Mouse (Mus musculus) liver, embryonic 11.5 days (tissue): ENCODE data around the gene Pip5kl1. TPM values are rescaled to one million over a fixed set of nuclear protein-coding genes. Genes with fewer than 3 reads are reported as not detected.

ENCODE experiments used
- ATAC-seq: fragments of 200-750 bp; cut with Nextera tagmentation; replicated peaks from 2 replicates; pipeline ENCODE4 v1.8.0; 2017; ENCODE audit warnings: moderate number of reproducible peaks, mild to moderate bottlenecking, moderate TSS enrichment, moderate library complexity; ENCODE audit not compliant: low FRiP score
- DNase-seq: peaks from one replicate; pipeline ENCODE4 v3.0.0-alpha.2; 2017; ENCODE audit warnings: low spot score
- H3K27ac ChIP-seq: fragments of 300-500 bp; sonication (generic); 2 replicates; pipeline ENCODE4 v1.5.1; 2014; ENCODE audit warnings: mild to moderate bottlenecking, low read depth, low read length, control low read depth
- H3K27me3 ChIP-seq: fragments of 300-500 bp; sonication (generic); replicated peaks from 2 replicates; pipeline ENCODE4 v1.6.1; 2014; ENCODE audit warnings: low read length, mixed read lengths; ENCODE audit not compliant: control insufficient read depth, insufficient read depth
- H3K36me3 ChIP-seq: fragments of 300-500 bp; sonication (generic); 2 replicates; pipeline ENCODE4 v1.6.1; 2014; ENCODE audit warnings: mild to moderate bottlenecking, low read length, moderate library complexity, mixed read lengths; ENCODE audit not compliant: control insufficient read depth, insufficient read depth
- H3K4me1 ChIP-seq: fragments of 300-500 bp; sonication (generic); replicated peaks from 2 replicates; pipeline ENCODE4 v1.6.1; 2014; ENCODE audit warnings: low read length, mixed read lengths; ENCODE audit not compliant: control insufficient read depth, insufficient read depth
- H3K4me2 ChIP-seq: fragments of 300-500 bp; sonication (generic); 2 replicates; pipeline ENCODE4 v1.6.1; 2014; ENCODE audit warnings: mild to moderate bottlenecking, control low read depth, moderate library complexity
- H3K4me3 ChIP-seq: fragments of 300-500 bp; sonication (generic); 2 replicates; pipeline ENCODE4 v1.5.1; 2014; ENCODE audit warnings: low read depth, low read length, control low read depth
- H3K9ac ChIP-seq: fragments of 300-500 bp; sonication (generic); 2 replicates; pipeline ENCODE4 v1.6.1; 2014; ENCODE audit warnings: low read depth, low read length, control low read depth
- H3K9me3 ChIP-seq: fragments of 300-500 bp; sonication (generic); 2 replicates; pipeline ENCODE4 v1.6.1; 2016; ENCODE audit warnings: low read length, inconsistent platforms, mixed read lengths; ENCODE audit not compliant: control insufficient read depth
- WGBS: fragments of 180-500 bp; shearing (Covaris S2); extraction: QIAGEN DNeasy Blood & Tissue Kit; methylation state at CpG from one replicate; pipeline ENCODE4 v1.1.7; 2014; 5-methylcytosine and 5-hydroxymethylcytosine counted together
- polyA plus RNA-seq: library from polyadenylated mRNA; unstranded; fragments of >200 nt; fragmentation: Nextera tagmentation; extraction: Ambion mirVana; gene quantifications from 2 replicates; pipeline ENCODE4 v1.2.1, GENCODE M21; 2014

Pip5kl1 gene
- polyA plus RNA-seq, 1 experiment from 2014 or later: 0.48 TPM

GRCm38 (mm10) chr2:32621517-32621859 is 46.9 kb downstream of the Pip5kl1 start, which contains the start of gene Ak1:
TSS of gene Ak1 (plus strand) at chr2:32621758.
- 47% methylated on average over 7 of the region's 7 CpGs for WGBS
- H3K27ac ChIP-seq: peak within 1 kb of the TSS; percentile 64
- H3K4me3 ChIP-seq: no peak within 1 kb of the TSS
- peaks cover 46% of the 10 kb centered on the region for H3K4me1 ChIP-seq
- H3K27me3 ChIP-seq: no peaks in the 10 kb centered on the region
- H3K4me2 ChIP-seq: 0 out of 2 replicates have a peak within 1 kb of the TSS, but pooled peaks have one; percentile 23
- peaks cover 23% of the 10 kb centered on the region for H3K36me3 ChIP-seq
- 0 out of 2 replicates have a peak within 1 kb of the TSS, but pooled peaks have one; percentile 5 for H3K9ac ChIP-seq
- ATAC-seq (no peak), DNase-seq (no peak)
- H3K9me3 ChIP-seq: no peaks in the 10 kb centered on the region

GRCm38 (mm10) chr2:32624111-32624748 is 49.6 kb downstream of the Pip5kl1 start:
- H3K27ac ChIP-seq: no peak overlapping the region
- no peaks in the 10 kb centered on the region for H3K27me3 ChIP-seq
- peaks cover 2% of the 10 kb centered on the region; the same call in 1 of the 2 replicates for H3K36me3 ChIP-seq
- no peak overlapping the region for H3K9ac ChIP-seq
- H3K4me2 ChIP-seq: no peak overlapping the region
- 69% methylated on average over 5 of the region's 5 CpGs for WGBS
- H3K9me3 ChIP-seq: no peaks in the 10 kb centered on the region
- DNase-seq (no peak), ATAC-seq (no peak)
- peaks cover 50% of the 10 kb centered on the region for H3K4me1 ChIP-seq
- no peak overlapping the region for H3K4me3 ChIP-seq

DNA sequence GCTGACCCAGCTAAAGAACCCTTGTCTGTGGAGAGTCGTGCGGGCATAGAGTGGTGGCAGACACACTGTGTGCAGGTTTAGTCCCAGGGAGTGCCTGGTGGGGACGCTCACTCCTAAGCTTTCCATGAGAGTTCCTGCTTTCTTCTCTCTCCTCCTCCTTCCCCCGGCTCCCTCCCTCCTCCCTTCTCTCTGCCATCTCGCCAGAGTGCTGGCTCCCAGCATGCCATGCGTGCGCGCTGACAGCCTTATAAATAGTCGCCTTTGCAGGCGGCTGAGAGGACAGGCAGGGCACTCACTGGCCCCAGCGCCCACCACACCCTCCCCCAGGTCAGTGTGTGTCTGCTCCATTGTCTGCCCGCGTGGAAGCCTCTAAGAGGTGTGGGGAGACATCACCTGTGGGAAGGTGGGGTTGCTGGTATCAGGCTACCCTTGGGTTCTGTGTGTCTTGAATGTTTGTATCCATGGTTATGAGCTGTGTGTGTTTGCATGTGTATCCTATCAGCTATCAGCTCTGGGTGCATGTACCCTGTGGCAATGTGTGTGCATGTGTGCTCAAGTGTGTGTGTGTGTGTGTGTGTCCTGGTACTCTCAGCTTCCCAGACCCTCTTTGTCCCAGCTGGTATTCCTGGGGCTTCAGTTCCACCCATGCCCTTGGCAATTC is 50.7 kb downstream of the Pip5kl1 start:
- DNase-seq (peak; percentile 65), ATAC-seq (peak; percentile 30; the same call in 1 of the 2 replicates)
- 6% methylated on average over 13 of the region's 13 CpGs for WGBS
- Histone ChIP-seq H3K27ac (peak overlapping the region; percentile 43; the same call in 1 of the 2 replicates), H3K4me1 (peaks cover 41% of the 10 kb centered on the region), H3K9ac (peak overlapping the region; percentile 53), H3K36me3 (no peaks in the 10 kb centered on the region), H3K4me3 (peak overlapping the region; percentile 26), H3K27me3 (no peaks in the 10 kb centered on the region), H3K9me3 (no peaks in the 10 kb centered on the region), H3K4me2 (peak overlapping the region; percentile 55)

DNA sequence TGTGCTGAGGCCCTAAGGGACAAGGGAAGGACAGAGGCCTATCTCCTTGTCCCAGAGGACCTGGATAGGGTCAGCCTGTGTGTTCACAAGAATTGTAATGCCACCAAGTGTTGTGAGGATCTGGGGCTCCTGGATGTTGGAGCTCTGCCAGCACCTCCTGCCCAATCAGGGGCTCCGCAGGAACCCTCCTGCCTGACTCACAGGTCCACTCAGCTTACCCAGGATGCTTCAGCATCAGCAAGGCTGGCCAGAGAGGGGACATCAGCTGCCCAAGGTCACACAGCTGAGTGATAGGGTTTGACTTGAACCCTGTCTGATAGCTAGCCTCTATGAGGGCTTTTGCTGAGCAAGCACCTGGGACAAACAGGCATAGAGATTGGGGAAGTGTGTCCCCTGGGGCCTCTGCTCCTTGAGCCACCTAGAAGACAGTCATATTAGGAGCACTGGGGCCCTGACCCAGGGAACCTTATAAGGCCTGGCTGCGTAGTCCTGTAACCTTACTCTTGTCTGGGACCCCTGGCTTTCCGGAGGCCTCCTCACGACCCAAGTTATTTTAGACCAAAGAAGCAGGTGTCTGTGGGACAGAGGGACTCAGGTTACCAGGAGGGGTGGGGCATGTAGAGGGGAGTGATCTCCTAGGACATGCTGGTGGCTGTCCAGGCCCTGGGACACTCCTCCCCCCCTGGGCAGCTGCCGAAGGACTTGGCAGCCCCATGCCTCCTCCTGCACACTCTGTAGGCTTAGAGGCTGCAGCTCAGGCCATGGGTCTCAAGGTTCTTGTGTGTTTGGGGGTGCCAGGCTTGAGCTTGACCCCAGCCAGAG is 51.5 kb downstream of the Pip5kl1 start:
- Histone ChIP-seq H3K9ac (peak overlapping the region; percentile 53), H3K4me2 (peak overlapping the region; percentile 55), H3K4me1 (peaks cover 34% of the 10 kb centered on the region), H3K27me3 (no peaks in the 10 kb centered on the region), H3K27ac (peak overlapping the region; percentile 43; the same call in 1 of the 2 replicates), H3K4me3 (no peak overlapping the region), H3K36me3 (no peaks in the 10 kb centered on the region), H3K9me3 (no peaks in the 10 kb centered on the region)
- no peak for DNase-seq
- ATAC-seq: no peak
- 57% methylated on average over 5 of the region's 5 CpGs for WGBS

DNA sequence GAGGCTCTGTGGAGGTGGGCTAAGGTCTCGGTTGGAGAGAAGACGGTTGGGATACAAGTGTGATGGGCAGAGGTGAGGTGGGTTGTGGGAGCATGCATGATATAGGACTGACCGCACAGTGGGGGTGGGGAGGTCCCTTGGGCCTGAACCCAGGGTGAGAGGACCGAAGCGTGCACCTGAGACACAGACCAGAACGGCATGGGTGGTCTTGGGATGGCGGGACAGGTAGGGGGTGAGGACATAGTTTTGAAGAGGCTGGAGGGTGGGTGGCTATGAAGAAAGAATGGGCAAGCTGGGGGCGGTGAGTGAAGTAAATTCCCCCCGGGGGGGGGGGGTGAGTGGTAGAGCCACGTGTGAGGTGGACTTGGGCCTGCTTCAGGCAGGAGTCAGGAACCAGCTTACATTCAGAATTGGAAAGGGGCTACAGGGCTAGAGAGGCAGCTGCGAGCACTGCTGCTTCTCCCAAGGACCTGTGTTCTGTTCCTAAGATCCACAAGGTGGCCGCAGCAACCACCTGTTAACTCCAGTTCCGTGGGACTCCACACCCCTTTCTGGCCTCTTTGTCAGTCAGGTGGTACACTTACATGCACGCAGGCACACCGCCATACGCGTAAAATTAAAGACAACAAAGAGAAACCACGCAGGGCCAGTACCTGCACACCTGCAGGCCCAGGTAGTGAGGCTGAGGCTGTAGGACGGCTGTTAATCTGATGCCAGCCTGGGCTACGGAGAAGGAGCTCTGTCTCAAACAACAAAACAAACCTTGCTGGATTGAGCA is 52.9 kb downstream of the Pip5kl1 start:
- no peak for DNase-seq
- H3K4me3 ChIP-seq: no peak overlapping the region
- no peaks in the 10 kb centered on the region for H3K36me3 ChIP-seq
- no peak overlapping the region for H3K9ac ChIP-seq
- 75% methylated on average over 20 of the region's 20 CpGs for WGBS
- peaks cover 26% of the 10 kb centered on the region for H3K4me1 ChIP-seq
- H3K4me2 ChIP-seq: no peak overlapping the region
- no peak for ATAC-seq
- no peak overlapping the region for H3K27ac ChIP-seq
- H3K9me3 ChIP-seq: no peaks in the 10 kb centered on the region
- no peaks in the 10 kb centered on the region for H3K27me3 ChIP-seq

DNA sequence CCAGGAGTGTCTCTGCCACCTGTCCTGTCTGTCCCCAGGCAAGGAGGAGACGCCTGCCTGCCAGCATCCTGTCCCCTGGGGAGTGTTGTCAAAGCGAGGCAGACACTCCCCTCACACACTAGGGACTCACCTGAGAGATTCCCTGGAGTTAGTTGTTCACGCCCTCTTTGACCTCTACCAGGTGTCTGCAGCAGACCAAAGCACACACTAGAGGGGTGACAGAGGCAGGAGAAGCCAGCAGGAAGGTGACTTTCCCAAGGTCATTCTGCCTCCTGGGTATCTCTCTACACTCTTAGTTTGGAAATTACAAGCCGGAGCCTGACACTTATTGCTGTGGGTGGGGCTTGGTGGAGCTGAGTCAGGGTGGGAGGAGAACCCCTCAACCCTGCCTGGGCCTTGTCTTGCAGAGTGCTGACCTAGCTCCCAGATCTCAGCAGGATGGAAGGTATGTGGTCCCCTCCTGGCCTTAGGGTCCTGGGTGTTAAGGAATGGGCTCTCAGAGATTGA is 53.5 kb downstream of the Pip5kl1 start:
- ATAC-seq: no peak
- H3K36me3 ChIP-seq: no peaks in the 10 kb centered on the region
- H3K9me3 ChIP-seq: no peaks in the 10 kb centered on the region
- H3K9ac ChIP-seq: no peak overlapping the region
- no peak overlapping the region for H3K27ac ChIP-seq
- DNase-seq: no peak
- H3K4me1 ChIP-seq: peaks cover 29% of the 10 kb centered on the region
- no peak overlapping the region for H3K4me3 ChIP-seq
- H3K27me3 ChIP-seq: no peaks in the 10 kb centered on the region
- no peak overlapping the region for H3K4me2 ChIP-seq
- WGBS: 60% methylated on average over 4 of the region's 4 CpGs

GRCm38 (mm10) chr2:32628729-32629128 is 54.1 kb downstream of the Pip5kl1 start:
- DNase-seq: no peak
- Histone ChIP-seq H3K4me1 (peaks cover 29% of the 10 kb centered on the region), H3K27me3 (no peaks in the 10 kb centered on the region), H3K4me3 (no peak overlapping the region), H3K4me2 (no peak overlapping the region), H3K9me3 (no peaks in the 10 kb centered on the region), H3K27ac (no peak overlapping the region), H3K36me3 (no peaks in the 10 kb centered on the region), H3K9ac (no peak overlapping the region)
- 62% methylated on average over 5 of the region's 5 CpGs for WGBS
- no peak for ATAC-seq
